Mouse (Mus musculus): ENCODE results near the gene Ndrg3. TPM values are rescaled to one million over a fixed set of nuclear protein-coding genes. Genes with fewer than 3 reads are reported as not detected.

The Ndrg3 gene
- 81.4 and 81.6 TPM in 2 replicates for polyA plus RNA-seq (2015; fragmentation: Nextera tagmentation; extraction: Ambion mirVana)

- Histone ChIP-seq H3K4me3 (replicated peaks) (peak within 1 kb of the TSS; percentile 92), H3K4me1 (replicated peaks) (peaks cover 17% of the 10 kb centered on the region), H3K36me3 (peaks cover 11% of the 10 kb centered on the region; the same call in 1 of the 2 replicates), H3K4me2 (replicated peaks) (peak within 1 kb of the TSS; percentile 94), H3K9ac (replicated peaks) (peak within 1 kb of the TSS; percentile 92), H3K27ac (peak within 1 kb of the TSS; percentile 86), H3K9me3 (no peaks in the 10 kb centered on the region), H3K27me3 (no peaks in the 10 kb centered on the region)
- peak; percentile 97 for ATAC-seq
- WGBS = under 1% methylated on average over 66 of the region's 66 CpGs
Observed at GRCm38 (mm10) chr2:156991470-156992319, at the start of gene Ndrg3. TSS of gene Ndrg3 (minus strand) at chr2:156992056.

GRCm38 (mm10) chr2:157041421-157041820, 49.6 kb upstream of the Ndrg3 start:
- Histone ChIP-seq H3K9ac (replicated peaks) (no peak overlapping the region), H3K27ac (no peak overlapping the region), H3K4me3 (replicated peaks) (no peak overlapping the region), H3K4me2 (replicated peaks) (no peak overlapping the region), H3K27me3 (no peaks in the 10 kb centered on the region), H3K36me3 (peaks cover 85% of the 10 kb centered on the region), H3K4me1 (replicated peaks) (no peaks in the 10 kb centered on the region), H3K9me3 (no peaks in the 10 kb centered on the region)
- no peak for ATAC-seq
- WGBS = 92% methylated on average over 7 of the region's 7 CpGs

GRCm38 (mm10) chr2:157040649-157041046, 48.8 kb upstream of the Ndrg3 start:
- H3K4me2 ChIP-seq (replicated peaks) = no peak overlapping the region
- no peak for ATAC-seq
- H3K36me3 ChIP-seq = peaks cover 83% of the 10 kb centered on the region
- 0 out of 2 replicates have a peak overlapping the region, but pooled peaks have one; percentile 6 for H3K27ac ChIP-seq
- H3K9ac ChIP-seq (replicated peaks) = no peak overlapping the region
- H3K9me3 ChIP-seq = no peaks in the 10 kb centered on the region
- H3K4me3 ChIP-seq (replicated peaks) = no peak overlapping the region
- WGBS = 87% methylated on average over 17 of the region's 17 CpGs
- no peaks in the 10 kb centered on the region for H3K27me3 ChIP-seq
- H3K4me1 ChIP-seq (replicated peaks) = no peaks in the 10 kb centered on the region

GRCm38 (mm10) chr2:157039900-157040648, 48.2 kb upstream of the Ndrg3 start:
- WGBS = 88% methylated on average over 50 of the region's 50 CpGs
- no peak overlapping the region for H3K4me3 ChIP-seq (replicated peaks)
- peak; percentile 75 for ATAC-seq
- no peak overlapping the region for H3K9ac ChIP-seq (replicated peaks)
- H3K27ac ChIP-seq = peak overlapping the region; percentile 6
- H3K27me3 ChIP-seq = no peaks in the 10 kb centered on the region
- H3K9me3 ChIP-seq = no peaks in the 10 kb centered on the region
- no peak overlapping the region for H3K4me2 ChIP-seq (replicated peaks)
- H3K36me3 ChIP-seq = peaks cover 83% of the 10 kb centered on the region
- no peaks in the 10 kb centered on the region for H3K4me1 ChIP-seq (replicated peaks)

- Histone ChIP-seq H3K4me1 (replicated peaks) (no peaks in the 10 kb centered on the region), H3K4me2 (replicated peaks) (no peak overlapping the region), H3K4me3 (replicated peaks) (no peak overlapping the region), H3K27ac (no peak overlapping the region; the same call in 1 of the 2 replicates), H3K9ac (replicated peaks) (no peak overlapping the region), H3K36me3 (peaks cover 87% of the 10 kb centered on the region), H3K9me3 (no peaks in the 10 kb centered on the region), H3K27me3 (no peaks in the 10 kb centered on the region)
- no peak for ATAC-seq
- 80% methylated on average over 9 of the region's 9 CpGs for WGBS
Observed at GRCm38 (mm10) chr2:157037303-157037702, 45.4 kb upstream of the Ndrg3 start.

- H3K9me3 ChIP-seq = no peaks in the 10 kb centered on the region
- WGBS = 95% methylated on average over 8 of the region's 8 CpGs
- H3K9ac ChIP-seq (replicated peaks) = no peak overlapping the region
- H3K4me2 ChIP-seq (replicated peaks) = no peak overlapping the region
- no peaks in the 10 kb centered on the region for H3K4me1 ChIP-seq (replicated peaks)
- no peak overlapping the region for H3K27ac ChIP-seq
- ATAC-seq = no peak
- H3K36me3 ChIP-seq = peaks cover 88% of the 10 kb centered on the region
- no peak overlapping the region for H3K4me3 ChIP-seq (replicated peaks)
- no peaks in the 10 kb centered on the region for H3K27me3 ChIP-seq
Observed at GRCm38 (mm10) chr2:157036400-157036799, 44.5 kb upstream of the Ndrg3 start.

- H3K9me3 ChIP-seq = no peaks in the 10 kb centered on the region
- no peak overlapping the region for H3K9ac ChIP-seq (replicated peaks)
- WGBS = 95% methylated on average over 7 of the region's 7 CpGs
- H3K4me1 ChIP-seq (replicated peaks) = no peaks in the 10 kb centered on the region
- H3K4me3 ChIP-seq (replicated peaks) = no peak overlapping the region
- H3K4me2 ChIP-seq (replicated peaks) = no peak overlapping the region
- no peak for ATAC-seq
- no peak overlapping the region for H3K27ac ChIP-seq
- H3K36me3 ChIP-seq = peaks cover 88% of the 10 kb centered on the region
- H3K27me3 ChIP-seq = no peaks in the 10 kb centered on the region
Observed at GRCm38 (mm10) chr2:157035371-157035770, 43.5 kb upstream of the Ndrg3 start.

- no peak overlapping the region for H3K27ac ChIP-seq
- WGBS = 49% methylated on average over 9 of the region's 9 CpGs
- H3K4me1 ChIP-seq (replicated peaks) = no peaks in the 10 kb centered on the region
- H3K4me2 ChIP-seq (replicated peaks) = no peak overlapping the region
- ATAC-seq = peak; percentile 55
- H3K9ac ChIP-seq (replicated peaks) = no peak overlapping the region
- H3K27me3 ChIP-seq = no peaks in the 10 kb centered on the region
- H3K9me3 ChIP-seq = no peaks in the 10 kb centered on the region
- H3K36me3 ChIP-seq = peaks cover 91% of the 10 kb centered on the region
- H3K4me3 ChIP-seq (replicated peaks) = no peak overlapping the region
Observed at GRCm38 (mm10) chr2:157030804-157031203, 38.9 kb upstream of the Ndrg3 start.

- 89% methylated on average over 4 of the region's 4 CpGs for WGBS
- ATAC-seq = no peak
- H3K9me3 ChIP-seq = peaks cover 4% of the 10 kb centered on the region; the same call in 1 of the 2 replicates
- H3K27ac ChIP-seq = no peak overlapping the region
- H3K9ac ChIP-seq (replicated peaks) = no peak overlapping the region
- H3K4me2 ChIP-seq (replicated peaks) = no peak overlapping the region
- no peak overlapping the region for H3K4me3 ChIP-seq (replicated peaks)
- H3K27me3 ChIP-seq = no peaks in the 10 kb centered on the region
- no peaks in the 10 kb centered on the region for H3K4me1 ChIP-seq (replicated peaks)
- H3K36me3 ChIP-seq = peaks cover 98% of the 10 kb centered on the region
Observed at GRCm38 (mm10) chr2:157028261-157028660, 36.4 kb upstream of the Ndrg3 start.

- no peak overlapping the region for H3K4me3 ChIP-seq (replicated peaks)
- ATAC-seq = no peak
- H3K9ac ChIP-seq (replicated peaks) = no peak overlapping the region
- no peak overlapping the region for H3K4me2 ChIP-seq (replicated peaks)
- H3K27me3 ChIP-seq = no peaks in the 10 kb centered on the region
- no peaks in the 10 kb centered on the region for H3K4me1 ChIP-seq (replicated peaks)
- 92% methylated on average over 21 of the region's 21 CpGs for WGBS
- peaks cover 4% of the 10 kb centered on the region; the same call in 1 of the 2 replicates for H3K9me3 ChIP-seq
- H3K36me3 ChIP-seq = peaks cover 98% of the 10 kb centered on the region
- no peak overlapping the region for H3K27ac ChIP-seq
Observed at GRCm38 (mm10) chr2:157027106-157028008, 35.5 kb upstream of the Ndrg3 start.

GRCm38 (mm10) chr2:157021156-157021555, 29.3 kb upstream of the Ndrg3 start:
- H3K9me3 ChIP-seq = peaks cover 4% of the 10 kb centered on the region; the same call in 1 of the 2 replicates
- WGBS = 96% methylated on average over 16 of the region's 16 CpGs
- H3K4me2 ChIP-seq (replicated peaks) = no peak overlapping the region
- H3K27ac ChIP-seq = no peak overlapping the region
- no peaks in the 10 kb centered on the region for H3K4me1 ChIP-seq (replicated peaks)
- no peak overlapping the region for H3K4me3 ChIP-seq (replicated peaks)
- no peak for ATAC-seq
- no peaks in the 10 kb centered on the region for H3K27me3 ChIP-seq
- H3K9ac ChIP-seq (replicated peaks) = no peak overlapping the region
- peaks cover 99% of the 10 kb centered on the region for H3K36me3 ChIP-seq
